Mouse (Mus musculus): ENCODE results near the gene Zeb2.

- TF ChIP-seq CTCF (IDR thresholded peaks at IDR 0.05; ENCODE audit: control insufficient read depth, insufficient read depth, insufficient replicate concordance, low read depth, low read length) = no peak
- TF ChIP-seq POLR2A (IDR thresholded peaks at IDR 0.05; ENCODE audit: control insufficient read depth, low read depth, low read length) = no peak
These were observed 53.8 kb downstream of the Zeb2 start for GRCm38 (mm10) chr2:45063300-45063890.

Data from testis, adult 2 months (tissue).